Comparison of ENCODE assay signal across 23 mouse cellular contexts in the genomic region with DNA sequence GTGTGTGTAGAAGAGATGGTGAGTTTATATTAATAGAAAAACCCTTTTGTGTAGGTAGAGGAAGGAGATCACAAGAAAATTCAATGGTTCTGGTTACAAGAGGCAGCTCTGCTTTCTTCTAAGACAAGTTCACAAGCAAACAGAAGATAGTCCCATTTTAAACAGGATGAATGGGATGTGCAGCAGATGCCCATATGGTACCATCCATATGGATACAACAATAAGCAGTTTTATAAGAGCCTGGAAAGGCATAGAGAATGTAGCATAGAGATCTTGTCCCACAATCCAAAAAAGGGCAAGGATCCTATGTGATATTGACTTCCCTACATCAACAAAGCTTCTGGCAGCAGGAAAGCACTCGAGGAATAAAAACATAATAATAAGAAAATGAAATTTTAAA.
DNase-seq lines count a peak whose midpoint lies in the region; ATAC-seq and TF ChIP-seq lines count a peak whose summit lies in the region.
"Had no signal": no experiment of that assay in that cellular context is flagged by ENCODE, and none has a peak within 500 bp of the region (broad histone marks: within the 10 kb centered on the region; RNA-seq: fewer than 3 reads in every experiment).

No protein-coding gene starts in this region.

- ATAC-seq in forebrain, embryonic 14.5 days, result no peak
- ATAC-seq in forebrain, embryonic 11.5 days (replicated peaks; ENCODE audit: low FRiP score), result no peak
- ATAC-seq: CD4-positive, CD25-positive, alpha-beta regulatory T cell, adult 4 months; forebrain, embryonic 13.5 days; hindbrain, embryonic 16.5 days had no signal

- intact Hi-C loops in left cerebral cortex, postnatal 14 days (cut with DNase I), result loop anchor here (10.0 kb wide), 1 partner anchor 96 kb away; no protein-coding TSS in a partner anchor
- intact Hi-C loops in left cerebral cortex, postnatal 10 days (cut with DNase I), result no loop called here

- no peak overlapping the region for H3K27ac ChIP-seq in forebrain, embryonic 14.5 days (ENCODE audit: low read depth, low read length)
- no peak overlapping the region for H3K27ac ChIP-seq in forebrain, embryonic 11.5 days (ENCODE audit: low read depth, low read length)
- H3K27ac ChIP-seq in layer of hippocampus, adult 2 months, result peak overlapping the region; percentile 59
- H3K27ac ChIP-seq: embryonic facial prominence, embryonic 12.5 days; forebrain, embryonic 13.5 days; heart, embryonic 13.5 days; hindbrain, embryonic 12.5 days had no signal

- no peaks in the 10 kb centered on the region for H3K4me1 ChIP-seq in forebrain, embryonic 14.5 days (ENCODE audit: control insufficient read depth, insufficient read depth, low read length)
- no peaks in the 10 kb centered on the region for H3K4me1 ChIP-seq in forebrain, embryonic 11.5 days (replicated peaks; ENCODE audit: control insufficient read depth, insufficient read depth, low read length)
- H3K4me1 ChIP-seq: embryonic facial prominence, embryonic 12.5 days; forebrain, embryonic 13.5 days; heart, embryonic 13.5 days; hindbrain, embryonic 12.5 days had no signal

- no peaks in the 10 kb centered on the region for H3K27me3 ChIP-seq in forebrain, embryonic 14.5 days (replicated peaks; ENCODE audit: control insufficient read depth, insufficient read depth, low read length)
- no peaks in the 10 kb centered on the region for H3K27me3 ChIP-seq in forebrain, embryonic 11.5 days (ENCODE audit: control insufficient read depth, insufficient read depth, low read length)
- H3K27me3 ChIP-seq: embryonic facial prominence, embryonic 12.5 days; forebrain, embryonic 13.5 days; heart, embryonic 13.5 days; hindbrain, embryonic 12.5 days had no signal

- H3K9ac ChIP-seq in forebrain, embryonic 14.5 days (ENCODE audit: low read length), result no peak overlapping the region
- H3K9ac ChIP-seq in forebrain, embryonic 11.5 days (ENCODE audit: low read length), result no peak overlapping the region
- H3K9ac ChIP-seq: embryonic facial prominence, embryonic 12.5 days; forebrain, embryonic 13.5 days; heart, embryonic 13.5 days; hindbrain, embryonic 12.5 days had no signal

- H3K4me2 ChIP-seq in forebrain, embryonic 14.5 days (ENCODE audit: low read length), result no peak overlapping the region
- H3K4me2 ChIP-seq in forebrain, embryonic 11.5 days (ENCODE audit: low read depth, low read length, severe bottlenecking), result no peak overlapping the region
- H3K4me2 ChIP-seq: embryonic facial prominence, embryonic 12.5 days; forebrain, embryonic 13.5 days; heart, embryonic 13.5 days; hindbrain, embryonic 12.5 days had no signal

- no peak for TF ChIP-seq CTCF in layer of hippocampus, adult 2 months (conservative IDR thresholded peaks at IDR 0.05)

- DNase-seq in forebrain, embryonic 14.5 days (ENCODE audit: low spot score), result peak; percentile 22
- DNase-seq in forebrain, embryonic 11.5 days (ENCODE audit: low spot score), result no peak
- no peak for DNase-seq in layer of hippocampus, adult 2 months (ENCODE audit: low spot score in 2 of 2)
- DNase-seq in layer of hippocampus, adult 9-10 months (ENCODE audit: low spot score), result no peak
- DNase-seq in left cerebral cortex, postnatal 14 days (ENCODE audit: low spot score in 2 of 2), result peak; percentile 19 to 28
- no peak for DNase-seq in left cerebral cortex, postnatal 10 days (ENCODE audit: extremely low spot score in 1 of 2, low spot score in 2 of 2)
- DNase-seq in telencephalon, adult 2 months (ENCODE audit: low read depth, low spot score), result peak; percentile 74
- DNase-seq: adrenal gland, adult 8-10 months; adrenal gland, postnatal 36 days; B cell, adult 2 months; cerebellum, adult 11-12 months; cerebellum, adult 9-10 months; cerebellum, postnatal 25 days; gastrocnemius, postnatal 36 days; heart, adult 11 months; heart, postnatal 36 days had no signal

- H3K4me3 ChIP-seq in forebrain, embryonic 14.5 days (ENCODE audit: low read depth, low read length), result no peak overlapping the region
- no peak overlapping the region for H3K4me3 ChIP-seq in forebrain, embryonic 11.5 days (ENCODE audit: low read depth, low read length)
- H3K4me3 ChIP-seq in layer of hippocampus, adult 2 months, result no peak overlapping the region
- H3K4me3 ChIP-seq: embryonic facial prominence, embryonic 12.5 days; forebrain, embryonic 13.5 days; heart, embryonic 13.5 days; hindbrain, embryonic 12.5 days had no signal

- H3K36me3 ChIP-seq in forebrain, embryonic 14.5 days (ENCODE audit: control insufficient read depth, insufficient read depth, low read length), result no peaks in the 10 kb centered on the region
- H3K36me3 ChIP-seq in forebrain, embryonic 11.5 days (ENCODE audit: control insufficient read depth, insufficient read depth, low read length), result no peaks in the 10 kb centered on the region
- H3K36me3 ChIP-seq: embryonic facial prominence, embryonic 12.5 days; G1E; heart, embryonic 13.5 days; hindbrain, embryonic 12.5 days had no signal

- no peaks in the 10 kb centered on the region for H3K9me3 ChIP-seq in forebrain, embryonic 14.5 days (replicated peaks; ENCODE audit: control insufficient read depth, low read length)
- no peaks in the 10 kb centered on the region for H3K9me3 ChIP-seq in forebrain, embryonic 11.5 days (ENCODE audit: control insufficient read depth, low read length)
- H3K9me3 ChIP-seq: embryonic facial prominence, embryonic 12.5 days; forebrain, embryonic 13.5 days; heart, embryonic 13.5 days; hindbrain, embryonic 12.5 days had no signal

- WGBS in forebrain, embryonic 14.5 days, result 69% methylated on average over 1 of the region's 1 CpGs
- 74% methylated on average over 1 of the region's 1 CpGs for WGBS in forebrain, embryonic 11.5 days

Comparison
In these comparisons a context has a peak if more than half of its experiments do, and no peak if none do; other contexts are left out.
1. DNase-seq: peak in forebrain, embryonic 14.5 days (single experiment), left cerebral cortex, postnatal 14 days (2 of 2) and telencephalon, adult 2 months (single experiment); none in forebrain, embryonic 11.5 days (single experiment), layer of hippocampus, adult 2 months (0 of 2), layer of hippocampus, adult 9-10 months (single experiment) and left cerebral cortex, postnatal 10 days (0 of 2).